Mouse (Mus musculus) T-helper 1 cell (primary cell): ENCODE results near the gene Elavl3.
"Not testable (repeated sequence)": the region's sequence is repeated elsewhere in the genome, so short reads cannot be mapped to it uniquely, and the experiment has no call there.

ENCODE experiments used
- in situ Hi-C: fragments of 300-600 bp; cut with MboI, MseI; formaldehyde crosslinking; loops from one replicate; pipeline ENCODE4 v1.15.1; 2025; ENCODE audit warnings: high pct_unique_total_duplicates

Gene Elavl3

DNA sequence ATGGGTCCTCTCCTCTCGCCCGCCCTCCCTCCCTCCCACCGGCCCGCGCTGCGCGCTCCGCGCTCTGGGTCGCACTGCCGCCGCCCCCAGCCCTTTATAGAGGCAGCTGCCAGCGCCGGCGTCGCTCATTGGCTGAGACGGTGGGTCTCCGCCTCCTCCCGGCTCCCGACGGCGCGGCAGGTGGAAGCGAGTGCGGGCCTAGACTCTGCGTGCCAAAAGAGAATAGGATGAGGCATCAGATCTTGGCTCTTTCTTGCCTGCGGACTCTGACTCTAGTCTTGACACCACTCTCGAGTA lies at the start of gene Elavl3:
TSS of gene Elavl3 (minus strand) at position 66 of the 297 bp plus-strand sequence.
- in situ Hi-C loops = no loop called here

DNA sequence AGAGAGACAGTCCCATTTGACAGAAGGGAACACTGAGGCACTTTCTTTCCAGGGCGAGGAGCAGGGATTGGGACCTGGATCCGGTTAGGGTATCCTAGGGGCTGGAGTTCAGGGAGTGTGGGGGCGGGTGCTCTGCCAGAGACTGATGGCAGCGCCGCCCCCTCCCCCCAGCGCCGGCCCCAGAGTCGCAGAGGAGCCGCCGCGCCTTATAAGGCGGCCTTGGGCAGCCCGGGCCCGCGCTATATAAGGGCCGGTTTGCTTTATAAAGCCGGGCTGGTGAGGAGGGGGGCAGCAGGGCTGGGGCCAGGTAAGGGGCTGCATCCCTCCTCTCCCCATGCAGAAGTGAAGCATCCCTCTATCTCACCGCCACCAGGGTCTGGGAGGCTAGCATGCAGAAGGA lies 48.1 kb upstream of the Elavl3 start:
- in situ Hi-C loops = no loop called here

DNA sequence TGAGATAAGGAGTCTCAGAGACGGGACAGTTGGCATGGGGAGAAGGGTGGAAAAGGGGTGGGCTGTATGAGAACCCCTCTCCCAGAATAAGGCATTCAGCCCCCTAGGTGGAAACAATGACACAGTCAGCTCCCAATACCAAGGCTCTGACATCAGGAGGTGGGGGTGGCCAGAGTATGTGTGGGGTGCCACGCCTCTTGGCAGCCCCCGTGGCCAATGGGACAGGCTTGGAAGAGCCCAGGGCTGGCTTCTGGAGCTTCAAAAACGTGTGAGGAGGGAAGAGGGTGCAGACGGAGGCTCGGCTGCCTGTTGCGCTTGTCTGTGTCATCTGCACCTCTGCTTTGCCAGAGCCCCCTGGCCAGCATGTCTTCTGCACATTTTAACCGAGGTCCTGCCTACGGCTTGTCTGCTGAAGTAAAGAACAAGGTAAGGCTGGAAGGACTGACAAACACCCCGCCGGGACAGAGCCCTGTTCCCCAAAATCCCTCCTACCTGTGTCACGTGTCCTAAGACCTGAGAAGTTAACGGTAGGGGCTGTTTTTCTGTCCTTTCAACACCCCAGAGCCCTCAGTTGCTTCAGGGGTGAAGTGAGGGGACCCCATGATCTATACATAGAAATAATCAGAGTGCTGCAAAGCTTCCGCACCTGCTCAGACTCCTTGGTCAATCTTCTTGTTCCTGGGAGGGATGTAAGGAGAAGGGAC lies 47.3 kb upstream of the Elavl3 start, which contains the start of gene Cnn1:
TSS of gene Cnn1 (plus strand) at position 224 of the 704 bp plus-strand sequence.
- in situ Hi-C loops = no loop called here

DNA sequence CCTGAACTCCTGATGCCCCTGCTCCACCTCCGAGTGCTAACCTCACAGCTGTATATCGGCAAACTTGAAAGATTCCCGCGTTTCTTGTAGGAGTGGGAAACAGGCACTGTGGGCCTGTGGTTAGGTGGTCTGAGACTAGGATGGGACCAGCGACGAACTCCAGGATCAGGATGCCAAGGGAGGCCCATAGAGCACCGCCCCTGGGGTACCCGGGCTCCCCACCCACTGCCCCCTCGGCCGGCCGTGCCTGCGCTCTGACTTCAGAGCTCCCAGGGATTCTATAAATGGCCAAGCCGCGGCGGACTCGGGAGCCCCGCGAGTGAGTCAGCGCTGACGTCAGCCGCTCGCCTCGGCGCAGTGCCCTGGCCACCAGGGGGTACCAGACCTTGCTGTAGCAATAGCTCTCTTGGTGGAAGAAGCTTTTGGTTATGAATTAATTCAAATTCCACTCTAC lies 44.1 kb upstream of the Elavl3 start:
- in situ Hi-C loops = no loop called here

DNA sequence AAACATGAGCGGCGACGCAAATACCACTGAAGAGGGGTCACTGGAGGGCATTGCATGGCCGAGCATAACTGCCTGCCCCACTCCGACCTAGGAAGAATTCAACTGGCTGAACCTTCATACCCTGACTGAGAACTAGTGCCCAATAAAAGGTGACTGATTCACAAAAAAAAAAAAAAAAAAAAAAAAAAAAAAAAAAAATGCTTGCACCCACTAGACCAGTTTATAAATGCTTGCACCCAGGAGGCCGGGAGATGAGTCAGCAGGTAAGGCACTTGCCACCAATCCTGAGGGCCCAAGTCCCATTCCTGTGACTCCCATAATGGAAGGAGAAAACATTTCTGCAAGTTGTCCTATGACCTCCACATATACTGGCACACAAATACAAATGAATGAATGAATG lies 40.9 kb upstream of the Elavl3 start:
- in situ Hi-C loops = no loop called here

DNA sequence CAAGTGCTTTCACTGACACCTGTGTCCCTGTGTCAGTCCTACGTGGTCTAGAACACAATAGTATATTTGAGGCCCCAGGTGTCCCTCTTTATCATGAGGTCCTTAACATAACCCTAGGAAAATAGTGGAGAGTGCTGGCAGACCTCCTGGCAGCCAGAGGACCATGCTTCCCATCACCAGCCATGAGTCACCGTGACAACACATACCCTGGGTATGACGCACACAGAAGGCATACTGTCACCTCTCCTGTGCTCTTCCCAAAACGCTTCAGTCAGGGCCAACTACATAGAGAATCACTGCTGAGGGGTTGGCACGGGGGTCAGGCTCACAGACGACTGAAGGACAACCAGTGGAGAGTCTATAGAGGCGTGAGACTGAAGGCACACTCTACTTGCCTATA lies 38.2 kb upstream of the Elavl3 start:
- in situ Hi-C loops = no loop called here

DNA sequence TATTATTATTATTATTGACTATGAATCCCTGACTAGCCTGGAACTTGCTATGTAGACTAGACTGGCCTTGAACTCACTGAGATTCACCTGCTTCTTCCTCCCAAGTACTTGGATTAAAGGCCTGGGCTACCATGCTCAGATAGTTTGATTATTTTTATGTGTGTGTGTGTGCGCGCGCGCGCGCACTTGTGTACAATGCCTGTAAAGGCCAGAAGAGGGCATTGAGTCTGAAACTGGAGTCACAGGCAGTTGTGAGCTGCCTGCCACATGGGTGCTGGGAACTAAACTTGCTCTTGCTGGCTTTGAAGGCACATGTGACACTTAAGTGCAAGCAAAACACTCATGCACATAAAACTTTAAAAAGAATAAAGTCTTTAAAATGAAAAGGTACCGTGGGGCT lies 37.5 kb upstream of the Elavl3 start:
- in situ Hi-C loops = no loop called here

DNA sequence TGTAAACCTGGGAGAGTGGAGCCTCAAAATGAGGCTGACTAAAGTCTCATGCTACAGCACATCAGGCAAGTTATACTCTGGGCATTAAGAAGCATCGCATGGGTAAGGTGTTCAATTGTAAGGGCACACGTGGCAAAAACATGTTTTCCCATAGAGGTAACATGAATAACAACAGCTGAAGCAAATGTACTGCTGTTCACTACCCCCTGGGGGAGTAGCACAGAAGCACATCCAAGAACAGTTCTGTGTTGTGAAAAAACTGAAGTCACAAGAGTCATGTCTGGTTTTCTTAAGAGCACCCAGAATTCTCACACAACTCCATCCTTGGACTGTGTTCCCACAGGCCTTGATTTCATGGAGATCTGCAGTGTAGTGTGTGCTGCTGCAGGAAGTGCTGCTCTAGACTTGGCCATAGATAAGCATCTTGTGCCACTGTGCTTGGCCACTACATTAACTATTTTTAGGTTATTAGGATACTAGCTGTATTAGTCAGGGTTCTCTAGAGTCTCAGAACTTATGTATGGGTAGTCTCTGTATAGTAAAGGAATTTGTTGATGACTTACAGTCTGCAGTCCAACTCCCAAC lies 35.3 kb upstream of the Elavl3 start:
- in situ Hi-C loops = no loop called here

DNA sequence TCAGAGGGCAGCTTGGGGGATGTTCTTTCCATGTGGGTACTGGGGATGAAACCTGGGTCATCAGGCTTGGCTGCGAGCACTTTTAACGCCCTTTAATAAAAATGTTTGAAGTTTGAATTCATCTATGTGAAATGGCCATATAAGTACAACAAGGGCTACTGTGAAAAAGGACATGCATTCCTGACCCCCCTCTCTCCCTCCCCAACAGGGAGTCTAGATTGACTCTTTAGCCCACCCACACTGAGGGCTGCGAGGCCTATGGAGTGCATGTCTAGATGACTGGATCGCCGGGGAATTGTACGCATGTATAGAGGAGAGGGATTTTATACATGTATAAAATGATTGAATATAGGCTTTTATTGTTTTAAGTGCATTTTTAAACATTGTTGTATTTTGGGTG lies 34.2 kb upstream of the Elavl3 start:
- in situ Hi-C loops = no loop called here

DNA sequence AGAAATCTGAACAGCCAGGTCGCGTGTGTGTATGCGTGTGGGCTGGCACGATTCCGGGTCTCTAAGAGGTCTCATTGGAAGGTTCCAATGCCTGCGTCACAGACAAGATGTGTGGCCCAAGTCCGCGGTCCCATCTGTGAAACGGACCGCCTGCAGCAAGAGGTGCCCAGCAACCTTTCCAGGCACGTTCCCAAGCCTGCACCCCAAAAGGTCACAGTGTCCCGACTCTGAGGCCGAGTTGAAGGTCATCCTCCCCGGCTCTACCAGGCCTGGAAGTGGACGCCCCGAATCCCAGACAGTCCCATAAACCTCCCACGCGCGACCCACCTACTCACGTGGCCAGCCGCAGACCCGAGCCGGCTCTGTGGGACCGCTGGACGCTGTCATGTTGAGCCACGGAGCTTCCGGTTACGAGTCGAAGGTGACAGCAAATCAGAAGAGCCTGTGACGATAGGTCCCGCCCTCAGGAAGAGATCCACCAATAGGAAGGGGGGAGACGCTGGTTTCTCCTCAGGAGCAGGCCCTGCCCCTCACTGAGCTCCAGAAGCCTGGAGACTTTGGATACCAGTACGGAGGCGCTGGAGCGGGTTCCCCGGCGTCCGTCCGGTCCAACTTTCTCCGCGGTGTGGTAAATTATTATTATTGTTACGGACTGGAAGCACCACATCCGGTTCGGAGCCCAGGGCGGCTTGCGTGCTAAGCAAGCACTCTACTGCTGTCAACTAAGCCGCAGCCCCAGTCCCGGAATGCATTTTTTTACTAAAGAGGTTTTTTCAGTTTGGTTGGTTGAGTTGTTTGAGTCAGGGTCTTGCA lies 33.4 kb upstream of the Elavl3 start, which contains the start of gene Ecsit:
TSS of gene Ecsit (minus strand) at position 417 of the 813 bp plus-strand sequence.
- in situ Hi-C loops = no loop called here

DNA sequence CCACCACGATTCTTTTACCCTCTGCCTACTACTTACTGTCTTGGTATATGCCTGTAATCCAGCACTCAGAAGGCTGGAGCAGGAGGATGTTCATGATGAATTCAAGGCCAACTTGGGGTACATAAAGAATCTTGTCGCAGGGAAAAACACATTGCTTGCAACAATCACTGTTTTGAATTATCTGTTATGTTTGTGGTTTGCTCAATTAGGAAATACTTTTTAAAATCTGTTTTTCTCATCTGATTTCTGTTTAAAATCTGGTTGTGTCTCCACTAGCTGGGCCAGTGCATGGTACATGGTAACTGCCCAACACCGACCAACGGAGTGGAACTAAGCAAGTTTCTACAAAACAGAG lies 32.8 kb upstream of the Elavl3 start:
- in situ Hi-C loops = no loop called here

DNA sequence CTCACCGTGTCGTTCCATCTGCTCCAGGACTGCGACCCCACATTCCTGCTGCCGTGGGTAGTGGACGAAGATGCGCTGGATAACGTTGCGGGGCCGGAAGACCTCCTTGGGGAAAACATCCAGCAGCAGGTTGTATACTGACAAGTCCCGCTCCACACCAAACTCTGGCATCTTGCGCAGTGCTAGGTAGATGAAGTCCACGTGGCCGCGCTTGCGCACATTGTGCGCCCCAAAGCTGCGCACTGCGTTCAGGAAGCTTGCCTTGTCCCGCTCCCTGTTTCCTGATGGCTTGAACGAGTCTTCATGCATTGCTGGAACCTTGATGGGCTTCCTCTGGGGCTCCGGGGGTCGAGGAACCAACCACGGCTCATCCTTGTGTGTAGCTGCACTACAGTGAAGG lies 24.4 kb upstream of the Elavl3 start:
- in situ Hi-C loops = no loop called here

DNA sequence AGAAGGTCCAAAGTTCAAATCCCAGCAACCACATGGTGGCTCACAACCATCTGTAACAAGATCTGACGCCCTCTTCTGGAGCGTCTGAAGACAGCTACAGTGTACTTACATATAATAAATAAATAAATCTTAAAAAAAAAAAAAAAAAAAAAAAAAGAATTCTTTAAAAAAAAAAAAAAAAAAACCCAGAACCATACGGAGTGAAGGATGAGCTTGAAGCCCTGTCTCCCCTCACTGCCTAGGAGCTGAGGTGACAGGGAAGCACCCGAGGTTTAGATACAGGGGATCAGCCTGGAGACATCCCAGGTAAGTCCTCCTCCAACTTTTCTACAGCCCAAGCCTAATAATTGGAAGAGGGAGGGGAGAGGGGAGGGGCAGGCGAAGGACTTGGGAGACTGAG lies 24.0 kb upstream of the Elavl3 start:
- in situ Hi-C loops = not testable (repeated sequence)

DNA sequence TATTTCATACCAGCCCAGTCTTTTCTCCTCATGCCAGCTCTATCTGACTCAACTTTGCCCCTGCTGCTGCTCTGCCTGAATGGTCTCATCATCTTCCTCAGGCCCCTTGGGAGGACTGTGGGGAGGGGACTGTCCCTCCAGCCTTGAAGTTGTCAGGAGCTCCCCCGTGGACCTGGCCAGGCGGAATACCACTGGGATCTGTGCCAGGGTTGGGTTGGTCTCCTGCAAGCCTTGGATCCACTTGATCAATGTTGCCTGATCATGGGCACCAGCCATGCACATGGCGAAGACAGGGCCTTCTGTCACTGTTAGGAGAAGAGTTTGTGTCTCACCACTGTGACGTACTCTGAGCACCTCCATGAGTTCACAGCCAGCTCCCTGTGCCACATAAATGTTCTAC lies 20.5 kb upstream of the Elavl3 start:
- in situ Hi-C loops = no loop called here

DNA sequence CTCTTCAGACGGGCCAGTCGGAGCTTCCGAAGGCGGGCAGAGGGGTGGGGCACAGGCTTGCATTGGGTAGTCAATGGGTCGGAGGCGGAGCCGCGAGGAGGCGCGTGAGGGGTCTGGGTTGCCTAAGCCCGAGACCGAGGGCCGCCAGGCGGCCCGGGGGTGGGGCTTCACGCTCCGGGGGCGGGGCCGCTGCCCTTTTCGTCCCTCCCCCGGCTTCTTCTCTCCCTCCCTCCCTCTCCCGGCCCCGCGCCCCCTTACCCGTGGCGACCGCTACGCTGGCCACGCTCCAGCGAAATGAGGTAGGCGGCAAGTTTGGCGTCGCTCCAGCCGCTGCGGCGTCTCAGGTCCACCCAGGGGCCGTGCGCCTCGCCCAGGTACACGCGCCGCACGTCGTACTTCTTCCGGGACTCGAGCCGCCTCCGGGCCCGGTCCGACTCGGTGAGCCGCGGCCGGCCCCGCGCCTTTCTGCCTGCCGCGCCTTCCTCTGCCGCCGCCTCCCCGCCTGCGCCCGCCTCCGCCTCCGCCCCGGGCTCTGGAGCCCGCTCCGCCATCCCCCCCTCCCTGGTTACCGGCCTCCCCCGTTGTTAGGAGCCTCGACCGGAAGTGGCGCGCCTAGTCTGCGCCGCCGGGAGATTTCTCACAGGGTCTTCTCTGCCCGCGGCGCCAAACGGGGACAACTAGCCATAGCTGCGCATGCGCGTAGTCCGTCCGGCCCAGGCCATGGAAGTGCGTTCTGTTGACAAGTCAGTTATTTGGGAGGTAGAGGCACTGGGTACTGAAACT lies 19.2 kb upstream of the Elavl3 start, which contains the start of the genes Gm49318 and Zfp653:
TSS of gene Gm49318 (minus strand) at position 469 of the 783 bp plus-strand sequence.
TSS of gene Zfp653 (minus strand) at position 586 of the 783 bp plus-strand sequence.
- in situ Hi-C loops = no loop called here

DNA sequence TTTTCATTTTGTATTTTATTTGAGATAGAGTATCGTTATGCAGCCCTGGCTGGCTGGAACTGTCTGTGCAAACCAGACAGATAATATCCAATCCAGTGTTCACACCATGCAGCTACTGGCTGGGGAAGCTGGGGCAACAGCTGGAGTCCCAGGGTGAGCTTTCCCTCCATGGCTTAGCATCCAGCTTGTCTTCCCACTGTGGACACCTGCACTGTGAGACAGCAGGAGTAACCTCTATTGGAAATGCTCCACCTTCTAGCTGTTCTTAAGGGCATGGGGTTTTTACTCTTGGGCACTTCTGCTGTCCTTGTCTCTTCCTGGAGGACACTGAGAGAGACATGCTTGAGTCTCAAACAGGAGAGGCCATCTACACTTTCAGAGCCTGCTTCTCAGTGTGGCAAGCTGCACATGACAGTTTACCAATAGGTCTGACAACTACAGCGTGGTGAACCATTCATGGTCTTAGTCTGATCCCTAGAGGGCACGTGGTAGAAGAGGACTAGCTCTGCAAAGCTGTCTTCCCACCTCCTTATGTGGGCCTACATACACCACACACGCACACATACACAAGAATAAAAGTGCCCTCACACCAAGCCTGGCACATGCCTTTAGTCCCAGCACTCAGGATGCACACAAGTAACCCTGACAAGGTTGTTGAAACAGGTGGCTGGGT lies 18.2 kb upstream of the Elavl3 start:
- in situ Hi-C loops = loop anchor here (5.0 kb wide), 1 partner anchor 77 kb away; no protein-coding TSS in a partner anchor

DNA sequence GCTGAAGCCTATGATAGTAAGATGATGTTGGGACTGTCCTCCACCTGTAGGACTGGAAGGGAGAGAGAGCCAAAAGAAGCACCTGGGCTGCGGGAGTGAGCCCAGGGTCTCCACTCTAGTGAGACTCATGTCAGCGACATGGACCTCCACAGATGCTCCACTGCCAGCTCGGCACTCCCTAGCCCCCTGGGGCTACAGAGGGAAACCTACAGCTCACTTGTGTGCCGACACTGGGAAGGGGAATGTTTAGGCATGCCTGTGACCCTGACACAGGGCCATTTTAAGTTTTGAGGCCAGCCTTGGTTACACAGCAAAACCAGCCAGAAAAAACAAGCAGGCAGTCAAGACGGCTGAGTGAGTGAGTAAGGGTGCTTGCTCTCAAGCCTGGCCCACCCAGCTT lies 15.4 kb upstream of the Elavl3 start:
- in situ Hi-C loops = loop anchor here (5.0 kb wide), 1 partner anchor 80 kb away; no protein-coding TSS in a partner anchor

DNA sequence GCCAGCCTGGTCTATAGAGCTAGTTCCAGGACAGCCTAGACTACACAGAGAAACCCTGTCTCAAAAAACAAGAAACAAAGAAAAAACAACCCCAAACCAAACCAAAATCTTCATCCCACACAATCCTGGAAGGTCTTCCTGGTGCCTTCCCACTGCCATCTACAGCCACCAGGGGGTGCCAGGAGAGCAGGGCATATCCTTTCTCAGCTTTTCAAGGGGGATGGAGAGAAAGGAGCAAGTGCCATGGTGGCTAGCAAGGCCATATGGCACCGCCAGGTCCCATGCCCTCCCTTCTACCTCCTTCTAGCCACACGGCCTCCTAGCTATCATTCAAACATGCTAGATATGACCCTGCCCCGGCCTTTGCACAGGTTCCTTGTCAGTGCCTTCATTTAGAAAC lies 14.6 kb upstream of the Elavl3 start:
- in situ Hi-C loops = loop anchor here (5.0 kb wide), 1 partner anchor 81 kb away; no protein-coding TSS in a partner anchor

DNA sequence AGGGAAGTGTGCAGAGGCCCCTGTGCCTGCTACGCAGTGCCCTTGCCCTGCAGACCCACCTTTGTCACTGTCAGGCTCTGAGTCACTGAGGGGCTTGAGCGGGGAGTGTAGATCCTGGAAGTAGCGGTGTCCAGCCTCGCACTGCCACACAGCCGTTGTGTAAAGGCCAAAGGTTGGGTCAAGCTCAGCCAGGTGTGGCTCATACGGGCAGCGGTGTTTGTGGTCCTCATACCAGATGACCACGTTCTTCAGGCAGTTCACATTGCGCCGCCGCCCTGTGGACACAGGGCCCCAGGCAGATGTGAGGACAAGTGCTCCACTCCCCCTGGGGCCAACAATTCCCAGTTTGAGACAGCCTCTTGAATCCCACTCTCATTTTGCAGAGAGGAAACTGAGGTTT lies 13.8 kb upstream of the Elavl3 start:
- in situ Hi-C loops = loop anchor here (5.0 kb wide), 1 partner anchor 82 kb away; no protein-coding TSS in a partner anchor

DNA sequence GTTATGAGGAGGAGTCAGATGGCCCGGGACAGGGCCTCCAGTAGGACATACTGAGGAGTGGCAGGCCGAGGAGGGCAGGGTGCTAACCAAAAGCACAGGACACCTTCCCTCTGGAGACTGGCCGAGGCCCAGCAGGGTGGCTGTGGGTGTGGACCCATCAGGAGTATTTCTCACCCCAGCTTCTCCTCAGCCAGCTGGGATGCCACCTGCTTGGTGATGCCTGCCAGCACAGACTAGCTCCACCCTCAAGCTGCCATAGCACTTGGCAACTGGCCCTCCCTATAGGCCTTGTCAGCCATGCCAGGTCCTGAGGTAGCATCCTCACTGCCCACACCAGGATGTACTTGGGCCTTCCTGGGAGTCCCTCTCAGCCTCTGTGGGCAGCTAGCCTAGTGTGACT lies 12.5 kb upstream of the Elavl3 start:
- in situ Hi-C loops = no loop called here

DNA sequence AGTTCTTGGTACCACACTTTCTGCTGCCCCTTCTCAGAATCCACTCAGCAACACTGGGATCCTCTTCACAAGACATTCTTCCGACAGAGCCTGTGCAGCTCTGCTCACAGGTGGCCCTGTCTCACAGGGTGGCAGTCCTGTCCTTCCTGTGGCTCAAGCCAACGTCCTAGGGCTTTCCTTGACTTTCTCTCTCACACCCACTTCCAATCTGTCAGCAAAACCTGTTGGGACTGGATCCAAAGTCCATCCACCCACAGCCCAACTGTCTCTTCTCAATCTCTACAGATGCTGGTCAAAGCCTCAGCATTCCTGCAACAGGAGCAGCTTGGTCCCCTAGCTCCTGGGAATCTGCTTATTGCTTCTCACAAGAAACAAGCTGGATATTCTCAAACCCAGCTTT lies 9.5 kb upstream of the Elavl3 start:
- in situ Hi-C loops = no loop called here
